Mouse (Mus musculus): ENCODE measurements around the gene Smg6.

The Smg6 gene

DNA sequence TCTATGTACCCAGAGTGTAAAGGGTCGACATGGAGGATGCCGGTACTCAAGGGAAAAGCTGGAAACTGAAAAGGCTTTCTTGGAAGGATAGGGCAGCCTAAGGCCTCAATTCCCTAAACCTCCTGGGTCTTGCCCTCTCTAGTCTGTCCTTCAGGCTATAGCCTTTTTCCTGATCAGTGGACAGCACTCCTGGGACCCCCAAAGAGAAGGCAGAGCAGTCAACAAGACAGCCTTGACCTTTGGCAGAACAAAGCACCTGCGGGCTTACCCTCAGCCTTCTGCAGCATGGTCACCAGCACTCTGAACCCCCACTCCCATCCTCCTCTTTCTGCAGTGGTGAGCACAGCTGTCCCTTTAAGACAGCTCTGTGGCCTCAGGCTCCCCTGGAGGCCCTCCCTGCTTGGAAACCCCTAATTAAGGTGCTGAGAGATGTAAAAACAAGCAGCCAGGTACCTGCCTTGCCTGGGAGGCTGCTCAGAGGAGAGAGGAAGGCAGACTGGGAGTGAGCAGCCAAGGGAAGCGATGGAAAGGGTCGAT, 265.4 kb downstream of the Smg6 start, which contains the start of gene Dph1:
Gene Dph1, minus strand, starts transcription at position 337 of the 537 bp plus-strand sequence.
- DNase-seq (ENCODE audit: low spot score in 2 of 2): no peak

GRCm38 (mm10) chr11:75191841-75192240, 266.2 kb downstream of the Smg6 start:
- no peak for DNase-seq (ENCODE audit: low spot score in 2 of 2)

GRCm38 (mm10) chr11:75192336-75193214, 267.0 kb downstream of the Smg6 start:
- DNase-seq (ENCODE audit: low spot score in 2 of 2): peak; percentile 77 to 83

GRCm38 (mm10) chr11:75193256-75194071, 267.8 kb downstream of the Smg6 start, which contains the start of gene Rtn4rl1:
Gene Rtn4rl1, plus strand, starts transcription at chr11:75193783.
- DNase-seq (ENCODE audit: low spot score in 2 of 2): peak; percentile 83 to 85

DNA sequence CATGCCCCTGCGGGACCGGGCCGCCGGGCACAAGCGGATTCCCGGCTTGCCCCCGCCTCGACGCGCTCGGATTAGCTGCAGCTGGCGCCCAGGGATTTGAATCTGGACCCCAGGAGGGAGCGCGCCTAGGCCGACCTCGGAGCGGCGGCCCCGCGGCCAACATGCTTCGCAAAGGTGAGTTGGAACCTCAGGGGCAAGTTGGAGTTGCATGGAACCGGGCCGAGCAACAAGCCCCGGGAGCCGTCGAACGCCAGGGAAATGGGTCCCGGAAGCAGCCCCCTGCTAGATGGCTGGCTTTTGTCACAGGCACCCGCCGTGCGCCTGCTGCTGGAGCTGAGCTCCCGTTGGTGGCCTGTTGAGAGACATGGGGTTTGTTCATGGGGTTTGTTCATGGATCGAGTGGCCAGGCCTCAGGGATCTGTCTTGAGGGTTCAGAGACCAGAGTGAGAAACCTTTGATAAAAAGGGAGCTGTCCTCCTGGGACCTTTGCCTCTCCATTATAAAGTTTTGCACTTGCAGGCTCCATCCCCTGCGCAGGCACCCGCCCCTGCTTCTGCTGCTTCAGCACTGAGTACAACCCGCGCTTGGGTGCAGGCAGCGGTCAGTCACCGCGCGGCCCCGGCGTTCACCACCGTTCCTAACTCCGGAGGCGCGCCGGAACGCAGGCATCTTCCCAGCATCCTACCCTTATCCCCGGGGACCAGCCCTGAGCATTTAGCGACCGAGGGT, 268.7 kb downstream of the Smg6 start:
- peak in 1 of 2 experiments; percentile 55 for DNase-seq (ENCODE audit: low spot score in 2 of 2)

- peak; percentile 75 to 85 for DNase-seq (ENCODE audit: low spot score in 2 of 2)
These were observed 269.3 kb downstream of the Smg6 start for GRCm38 (mm10) chr11:75194850-75195461.

DNA sequence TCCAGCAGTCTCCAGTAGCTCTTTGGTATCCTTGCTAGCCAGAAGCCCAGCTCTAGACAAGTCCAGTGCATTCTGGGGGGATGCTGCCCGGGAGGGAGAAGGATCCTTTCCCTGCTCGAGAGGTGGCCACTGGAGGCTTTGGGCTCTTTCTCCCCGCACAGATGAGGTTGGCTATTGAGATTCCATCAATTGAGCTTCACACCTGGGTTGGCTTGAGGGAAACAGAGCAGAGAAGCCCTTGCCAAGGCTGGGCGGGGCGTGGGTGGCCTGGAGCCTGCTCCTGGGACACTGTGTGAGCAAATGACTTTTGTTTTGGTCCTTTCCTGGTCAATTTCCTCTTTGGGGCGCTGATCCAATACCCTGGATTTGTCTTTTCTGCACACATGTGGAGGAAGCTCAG, 270.5 kb downstream of the Smg6 start:
- DNase-seq (ENCODE audit: low spot score in 2 of 2): no peak

DNA sequence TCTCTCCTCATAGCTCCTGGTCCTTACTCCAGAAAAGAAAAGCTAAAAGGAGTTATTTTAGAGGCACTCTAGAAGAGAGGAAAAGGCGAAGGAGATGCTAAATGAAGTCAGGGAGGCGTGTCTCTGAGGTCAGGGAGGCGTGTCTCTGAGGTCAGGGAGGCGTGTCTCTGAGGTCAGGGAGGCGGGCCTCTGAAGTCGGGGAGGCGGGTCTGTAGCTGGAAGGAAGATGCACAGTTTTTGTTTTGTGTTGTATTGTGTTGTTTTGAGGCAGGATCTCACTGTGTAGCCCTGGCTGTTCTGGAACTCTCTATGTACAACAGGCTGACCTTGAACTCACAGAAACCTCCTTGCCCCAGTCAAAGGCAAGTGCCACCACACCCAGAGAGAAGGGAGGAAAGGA, 272.3 kb downstream of the Smg6 start:
- DNase-seq (ENCODE audit: low spot score in 2 of 2): no peak

DNA sequence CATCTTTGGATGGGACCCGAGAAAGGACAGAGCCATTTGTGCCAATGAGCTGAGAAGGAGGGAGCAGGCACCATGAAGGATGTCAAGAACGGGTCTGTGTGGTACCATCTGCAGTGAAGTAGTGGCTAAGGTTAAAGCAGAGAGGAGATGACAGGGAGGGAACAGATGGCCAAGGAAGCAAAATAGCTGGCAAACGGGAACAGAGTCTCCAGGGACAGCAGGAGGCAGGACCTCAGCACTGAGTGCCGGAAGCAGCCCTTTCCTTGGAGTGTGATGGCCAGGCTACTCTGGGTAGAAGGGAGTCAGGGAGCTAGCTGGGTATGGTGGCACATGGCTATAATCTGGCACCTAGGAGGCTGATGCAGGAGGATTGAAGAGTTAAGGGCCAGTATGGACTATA, 273.2 kb downstream of the Smg6 start:
- no peak for DNase-seq (ENCODE audit: low spot score in 2 of 2)

GRCm38 (mm10) chr11:75199951-75200350, 274.3 kb downstream of the Smg6 start:
- DNase-seq (ENCODE audit: low spot score in 2 of 2): no peak

- no peak for DNase-seq (ENCODE audit: low spot score in 2 of 2)
These were observed 275.3 kb downstream of the Smg6 start for GRCm38 (mm10) chr11:75200935-75201334.

DNA sequence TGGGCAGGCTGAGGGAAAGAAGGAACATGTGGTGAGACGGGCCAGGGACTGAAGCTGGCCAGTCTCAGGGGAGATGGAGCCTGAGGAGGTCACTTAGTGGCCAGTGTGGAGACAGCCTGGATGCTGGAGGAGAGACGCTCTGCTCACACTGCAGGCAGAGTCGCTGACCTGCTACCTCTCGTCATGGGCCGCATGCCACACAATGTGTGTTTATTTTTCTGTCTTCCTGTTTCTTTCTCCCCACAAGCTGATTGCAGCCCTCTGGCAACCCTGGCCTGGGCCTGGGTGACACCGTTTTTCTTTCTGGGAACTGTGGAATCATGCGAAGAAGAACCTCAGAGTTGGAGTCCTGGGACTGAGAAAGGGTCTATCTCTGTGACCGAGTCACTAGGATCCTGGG, 276.1 kb downstream of the Smg6 start:
- no peak for DNase-seq (ENCODE audit: low spot score in 2 of 2)

DNA sequence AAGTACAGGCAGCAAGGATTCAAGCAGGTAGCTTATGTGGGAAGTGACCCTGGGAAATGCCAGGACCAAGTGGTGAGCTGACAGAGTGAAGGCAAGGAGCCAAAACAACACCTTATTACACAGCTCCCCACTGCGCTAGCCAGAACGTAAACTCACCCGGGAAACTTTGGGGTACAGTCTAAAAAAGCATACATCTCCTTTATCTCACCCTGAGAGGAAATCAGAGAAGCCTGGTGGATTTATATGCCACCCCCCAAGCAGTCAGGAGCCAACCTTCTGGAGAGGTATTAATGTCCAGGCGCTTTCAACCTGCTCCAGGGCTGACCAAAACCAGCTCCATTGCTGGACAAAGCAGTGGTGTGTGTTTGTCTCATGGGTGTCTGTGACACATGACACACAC, 278.3 kb downstream of the Smg6 start:
- no peak for DNase-seq (ENCODE audit: low spot score in 2 of 2)

DNA sequence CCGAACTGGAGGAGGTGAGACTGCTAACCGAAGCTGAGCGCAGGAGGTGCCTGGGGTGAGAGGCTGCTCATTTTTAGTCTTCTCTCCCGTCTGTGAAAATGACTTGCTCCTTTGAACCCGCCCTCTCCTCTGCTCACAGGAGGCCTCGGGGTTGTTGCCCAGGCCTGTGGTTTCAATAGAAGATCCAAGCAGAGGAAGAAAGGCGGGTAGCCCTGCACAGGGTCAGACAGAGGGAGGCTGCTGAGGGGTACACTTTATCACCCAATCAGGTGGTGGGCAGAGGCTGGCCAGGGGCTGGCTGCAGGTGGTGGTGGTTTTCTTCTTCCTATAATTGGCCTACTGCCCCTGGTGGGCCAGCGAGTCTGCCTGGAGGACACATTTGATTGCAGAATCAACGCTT, 278.8 kb downstream of the Smg6 start:
- DNase-seq (ENCODE audit: low spot score in 2 of 2): no peak

GRCm38 (mm10) chr11:75206347-75206746, 280.7 kb downstream of the Smg6 start:
- no peak for DNase-seq (ENCODE audit: low spot score in 2 of 2)

DNA sequence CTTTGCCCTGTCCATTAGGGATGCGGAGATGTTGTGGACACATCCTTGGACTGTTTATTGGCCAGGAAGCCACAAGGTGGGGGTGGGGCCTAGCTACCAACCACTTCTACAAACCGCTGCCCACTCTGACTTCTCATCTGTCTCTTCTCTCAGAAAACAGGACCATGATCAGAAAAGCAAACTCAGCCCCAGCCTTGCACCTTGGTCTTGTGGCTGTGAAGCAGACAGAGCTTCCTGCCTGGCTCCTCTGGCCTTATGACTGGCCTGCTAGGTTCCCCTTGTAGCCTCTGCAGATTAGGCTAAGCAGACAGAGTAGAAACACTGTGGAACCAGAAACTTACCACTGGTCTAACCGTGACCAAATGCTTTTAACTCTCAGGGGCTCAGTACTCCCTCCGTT, 283.7 kb downstream of the Smg6 start:
- DNase-seq (ENCODE audit: low spot score in 2 of 2): peak in 1 of 2 experiments; percentile 57

GRCm38 (mm10) chr11:75210093-75210492, 284.5 kb downstream of the Smg6 start:
- no peak for DNase-seq (ENCODE audit: low spot score in 2 of 2)

DNA sequence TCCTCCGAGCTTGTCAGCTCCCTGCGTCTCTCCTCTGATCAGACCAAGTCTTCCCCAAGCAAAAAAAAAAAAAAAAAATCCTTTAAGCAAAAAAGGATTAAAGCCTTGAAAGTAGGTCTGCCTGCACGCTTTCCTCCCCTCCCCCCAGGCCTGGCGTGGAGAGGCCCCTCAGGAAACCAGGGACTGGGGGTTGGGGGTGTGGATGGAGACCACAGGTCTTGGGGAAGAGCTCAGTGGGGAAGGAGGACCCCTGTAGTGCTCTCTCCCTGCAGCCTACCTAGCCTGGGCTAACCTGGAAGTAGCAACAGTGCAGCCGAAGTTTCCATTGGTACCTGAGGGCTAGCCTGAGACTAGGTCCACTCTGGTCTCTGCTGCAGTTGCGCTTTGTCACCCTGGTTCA, 285.1 kb downstream of the Smg6 start:
- DNase-seq (ENCODE audit: low spot score in 2 of 2): no peak

GRCm38 (mm10) chr11:75212031-75212667, 286.5 kb downstream of the Smg6 start:
- DNase-seq (ENCODE audit: low spot score in 2 of 2): peak; percentile 70 to 77

- no peak for DNase-seq (ENCODE audit: low spot score in 2 of 2)
These were observed 287.3 kb downstream of the Smg6 start for GRCm38 (mm10) chr11:75212876-75213275.

Data from right cerebral cortex, postnatal 10 days (tissue).